Mouse (Mus musculus) limb, embryonic 13.5 days (tissue): Measurements from ENCODE around the gene Lonp2. TPM values are rescaled to one million over a fixed set of nuclear protein-coding genes. Genes with fewer than 3 reads are reported as not detected.
A peak's percentile ranks its signal among the peaks of the same experiment; 100 is the strongest.

Experiments
- ATAC-seq: fragments of 200-750 bp; cut with Nextera tagmentation; 2 replicates; pipeline ENCODE4 v1.8.0; 2017; ENCODE audit warnings: low read depth, moderate number of reproducible peaks, moderate TSS enrichment; ENCODE audit not compliant: low FRiP score
- H3K27ac ChIP-seq: fragments of 300-500 bp; sonication (generic); 2 replicates; pipeline ENCODE4 v1.5.1; 2015; ENCODE audit warnings: inconsistent platforms, mild to moderate bottlenecking, moderate library complexity
- H3K27me3 ChIP-seq: fragments of 300-500 bp; sonication (generic); 2 replicates; pipeline ENCODE4 v1.6.1; 2015; ENCODE audit warnings: mild to moderate bottlenecking, inconsistent platforms
- H3K36me3 ChIP-seq: fragments of 300-500 bp; sonication (generic); 2 replicates; pipeline ENCODE4 v1.6.1; 2015; ENCODE audit warnings: inconsistent platforms, mild to moderate bottlenecking, moderate library complexity
- H3K4me1 ChIP-seq: fragments of 300-500 bp; sonication (generic); 2 replicates; pipeline ENCODE4 v1.6.1; 2015; ENCODE audit warnings: inconsistent platforms
- H3K4me2 ChIP-seq: fragments of 300-500 bp; sonication (generic); replicated peaks from 2 replicates; pipeline ENCODE4 v1.6.1; 2015; ENCODE audit warnings: inconsistent platforms, mild to moderate bottlenecking, moderate library complexity
- H3K4me3 ChIP-seq: fragments of 300-500 bp; sonication (generic); 2 replicates; pipeline ENCODE4 v1.5.1; 2015; ENCODE audit warnings: moderate library complexity, mild to moderate bottlenecking, inconsistent platforms
- H3K9ac ChIP-seq: fragments of 300-500 bp; sonication (generic); 2 replicates; pipeline ENCODE4 v1.6.1; 2015; ENCODE audit warnings: mild to moderate bottlenecking, inconsistent platforms
- H3K9me3 ChIP-seq: fragments of 300-500 bp; sonication (generic); 2 replicates; pipeline ENCODE4 v1.6.1; 2016; ENCODE audit warnings: inconsistent platforms
- WGBS: fragments of 180-500 bp; shearing (Covaris S2); methylation state at CpG from one replicate; pipeline ENCODE4 v1.1.7; 2015; 5-methylcytosine and 5-hydroxymethylcytosine counted together
- polyA plus RNA-seq: library from polyadenylated mRNA; unstranded; fragments of >200 nt; fragmentation: Nextera tagmentation; extraction: Ambion mirVana; gene quantifications from 2 replicates; pipeline ENCODE4 v1.2.1, GENCODE M21; 2015

The Lonp2 gene
- polyA plus RNA-seq, 1 experiment from 2014 or later, result 58.8 TPM

GRCm38 (mm10) chr8:86630212-86630611, 6.4 kb downstream of the Lonp2 start:
- Histone ChIP-seq H3K9me3 (no peaks in the 10 kb centered on the region), H3K36me3 (peaks cover 20% of the 10 kb centered on the region), H3K4me1 (peaks cover 5% of the 10 kb centered on the region), H3K27me3 (no peaks in the 10 kb centered on the region), H3K4me2 (no peak overlapping the region), H3K4me3 (no peak overlapping the region), H3K27ac (no peak overlapping the region), H3K9ac (no peak overlapping the region)
- 87% methylated on average over 5 of the region's 5 CpGs for WGBS
- ATAC-seq, result no peak

- Histone ChIP-seq H3K4me1 (no peaks in the 10 kb centered on the region), H3K27ac (no peak overlapping the region), H3K9me3 (no peaks in the 10 kb centered on the region), H3K27me3 (no peaks in the 10 kb centered on the region), H3K4me2 (no peak overlapping the region), H3K4me3 (no peak overlapping the region), H3K36me3 (peaks cover 30% of the 10 kb centered on the region), H3K9ac (no peak overlapping the region)
- no peak for ATAC-seq
- 76% methylated on average over 4 of the region's 4 CpGs for WGBS
These were observed 7.6 kb downstream of the Lonp2 start for GRCm38 (mm10) chr8:86631395-86631794.

- H3K9me3 ChIP-seq, result no peaks in the 10 kb centered on the region
- no peak overlapping the region for H3K9ac ChIP-seq
- H3K4me1 ChIP-seq, result no peaks in the 10 kb centered on the region
- H3K27me3 ChIP-seq, result no peaks in the 10 kb centered on the region
- no peak overlapping the region for H3K27ac ChIP-seq
- H3K4me2 ChIP-seq, result no peak overlapping the region
- no peak for ATAC-seq
- peaks cover 77% of the 10 kb centered on the region for H3K36me3 ChIP-seq
- WGBS, result 81% methylated on average over 4 of the region's 4 CpGs
- no peak overlapping the region for H3K4me3 ChIP-seq
These were observed 14.0 kb downstream of the Lonp2 start for GRCm38 (mm10) chr8:86637826-86638225.

GRCm38 (mm10) chr8:86638981-86639380, 15.1 kb downstream of the Lonp2 start:
- no peak overlapping the region for H3K9ac ChIP-seq
- ATAC-seq, result no peak
- H3K4me3 ChIP-seq, result no peak overlapping the region
- H3K4me1 ChIP-seq, result no peaks in the 10 kb centered on the region
- H3K27me3 ChIP-seq, result no peaks in the 10 kb centered on the region
- no peaks in the 10 kb centered on the region for H3K9me3 ChIP-seq
- H3K4me2 ChIP-seq, result no peak overlapping the region
- H3K36me3 ChIP-seq, result peaks cover 76% of the 10 kb centered on the region
- H3K27ac ChIP-seq, result no peak overlapping the region
- WGBS, result 81% methylated on average over 4 of the region's 4 CpGs

- Histone ChIP-seq H3K9ac (no peak overlapping the region), H3K27me3 (no peaks in the 10 kb centered on the region), H3K27ac (no peak overlapping the region), H3K4me1 (no peaks in the 10 kb centered on the region), H3K36me3 (peaks cover 45% of the 10 kb centered on the region), H3K4me3 (no peak overlapping the region), H3K4me2 (no peak overlapping the region), H3K9me3 (no peaks in the 10 kb centered on the region)
- WGBS, result 90% methylated on average over 3 of the region's 3 CpGs
- ATAC-seq, result no peak
These were observed 18.8 kb downstream of the Lonp2 start for GRCm38 (mm10) chr8:86642682-86643081.

GRCm38 (mm10) chr8:86644661-86645060, 20.8 kb downstream of the Lonp2 start:
- Histone ChIP-seq H3K4me2 (no peak overlapping the region), H3K9ac (no peak overlapping the region), H3K27me3 (no peaks in the 10 kb centered on the region), H3K9me3 (no peaks in the 10 kb centered on the region), H3K4me1 (no peaks in the 10 kb centered on the region), H3K36me3 (peaks cover 31% of the 10 kb centered on the region), H3K4me3 (no peak overlapping the region), H3K27ac (no peak overlapping the region)
- 96% methylated on average over 4 of the region's 4 CpGs for WGBS
- ATAC-seq, result no peak

- ATAC-seq, result no peak
- H3K27ac ChIP-seq, result no peak overlapping the region
- no peak overlapping the region for H3K9ac ChIP-seq
- no peak overlapping the region for H3K4me2 ChIP-seq
- peaks cover 30% of the 10 kb centered on the region for H3K36me3 ChIP-seq
- no peak overlapping the region for H3K4me3 ChIP-seq
- WGBS, result 65% methylated on average over 3 of the region's 3 CpGs
- no peaks in the 10 kb centered on the region for H3K9me3 ChIP-seq
- no peaks in the 10 kb centered on the region for H3K27me3 ChIP-seq
- no peaks in the 10 kb centered on the region for H3K4me1 ChIP-seq
These were observed 23.9 kb downstream of the Lonp2 start for GRCm38 (mm10) chr8:86647771-86648170.

GRCm38 (mm10) chr8:86651416-86651815, 27.6 kb downstream of the Lonp2 start:
- 85% methylated on average over 5 of the region's 5 CpGs for WGBS
- no peaks in the 10 kb centered on the region for H3K4me1 ChIP-seq
- H3K4me3 ChIP-seq, result no peak overlapping the region
- no peaks in the 10 kb centered on the region for H3K9me3 ChIP-seq
- no peak overlapping the region for H3K27ac ChIP-seq
- no peak overlapping the region for H3K4me2 ChIP-seq
- no peaks in the 10 kb centered on the region for H3K27me3 ChIP-seq
- no peak for ATAC-seq
- H3K36me3 ChIP-seq, result peaks cover 35% of the 10 kb centered on the region
- no peak overlapping the region for H3K9ac ChIP-seq

GRCm38 (mm10) chr8:86652546-86652945, 28.7 kb downstream of the Lonp2 start:
- Histone ChIP-seq H3K9ac (no peak overlapping the region), H3K27ac (no peak overlapping the region), H3K4me2 (no peak overlapping the region), H3K4me3 (no peak overlapping the region), H3K9me3 (no peaks in the 10 kb centered on the region), H3K4me1 (no peaks in the 10 kb centered on the region), H3K36me3 (peaks cover 36% of the 10 kb centered on the region), H3K27me3 (no peaks in the 10 kb centered on the region)
- ATAC-seq, result no peak
- WGBS, result 94% methylated on average over 2 of the region's 2 CpGs

- Histone ChIP-seq H3K4me3 (no peak overlapping the region), H3K27ac (no peak overlapping the region), H3K36me3 (peaks cover 44% of the 10 kb centered on the region), H3K4me2 (no peak overlapping the region), H3K9ac (no peak overlapping the region), H3K27me3 (no peaks in the 10 kb centered on the region), H3K4me1 (no peaks in the 10 kb centered on the region), H3K9me3 (no peaks in the 10 kb centered on the region; the same call in 1 of the 2 replicates)
- ATAC-seq, result no peak
- 95% methylated on average over 1 of the region's 1 CpGs for WGBS
These were observed 30.7 kb downstream of the Lonp2 start for GRCm38 (mm10) chr8:86654578-86654977.

- Histone ChIP-seq H3K4me3 (no peak overlapping the region), H3K4me2 (no peak overlapping the region), H3K9ac (no peak overlapping the region), H3K36me3 (peaks cover 37% of the 10 kb centered on the region), H3K27me3 (no peaks in the 10 kb centered on the region), H3K4me1 (0 out of 2 replicates have a peak, but pooled peaks cover 6% of the 10 kb centered on the region), H3K9me3 (no peaks in the 10 kb centered on the region), H3K27ac (no peak overlapping the region)
- peak; percentile 73 for ATAC-seq
These were observed 44.9 kb downstream of the Lonp2 start for GRCm38 (mm10) chr8:86668750-86669149.

GRCm38 (mm10) chr8:86669259-86669658, 45.4 kb downstream of the Lonp2 start:
- Histone ChIP-seq H3K27me3 (no peaks in the 10 kb centered on the region), H3K27ac (no peak overlapping the region)
- no peak; the same call in 1 of the 2 replicates for ATAC-seq

GRCm38 (mm10) chr8:86686629-86687028, 62.8 kb downstream of the Lonp2 start:
- H3K9ac ChIP-seq, result no peak overlapping the region
- H3K4me3 ChIP-seq, result no peak overlapping the region
- no peaks in the 10 kb centered on the region for H3K9me3 ChIP-seq
- H3K4me2 ChIP-seq, result no peak overlapping the region
- ATAC-seq, result no peak
- no peak overlapping the region for H3K27ac ChIP-seq
- WGBS, result 70% methylated on average over 3 of the region's 3 CpGs
- no peaks in the 10 kb centered on the region for H3K27me3 ChIP-seq
- no peaks in the 10 kb centered on the region for H3K4me1 ChIP-seq
- H3K36me3 ChIP-seq, result peaks cover 15% of the 10 kb centered on the region

More at GRCm38 (mm10) chr8:86669259-86669658, 45.4 kb downstream of the Lonp2 start:
- Histone ChIP-seq H3K9ac (no peak overlapping the region), H3K36me3 (peaks cover 42% of the 10 kb centered on the region), H3K4me3 (no peak overlapping the region), H3K9me3 (no peaks in the 10 kb centered on the region), H3K4me1 (0 out of 2 replicates have a peak, but pooled peaks cover 6% of the 10 kb centered on the region), H3K4me2 (no peak overlapping the region)
- 72% methylated on average over 4 of the region's 4 CpGs for WGBS
